Mouse (Mus musculus) forebrain, embryonic 16.5 days (tissue): ENCODE data around the gene 2310039H08Rik. TPM values are rescaled to one million over a fixed set of nuclear protein-coding genes. Genes with fewer than 3 reads are reported as not detected.

Source experiments
- ATAC-seq: fragments of 200-750 bp; cut with Nextera tagmentation; 2 replicates; pipeline ENCODE4 v1.8.0; 2017; ENCODE audit warnings: mild to moderate bottlenecking, moderate library complexity
- H3K27ac ChIP-seq: fragments of 300-500 bp; sonication (generic); 2 replicates; pipeline ENCODE4 v1.5.1; 2014; ENCODE audit warnings: low read length, control low read depth
- H3K27me3 ChIP-seq: fragments of 300-500 bp; sonication (generic); replicated peaks from 2 replicates; pipeline ENCODE4 v1.6.1; 2014; ENCODE audit warnings: low read length; ENCODE audit not compliant: control insufficient read depth, insufficient read depth
- H3K36me3 ChIP-seq: fragments of 300-500 bp; sonication (generic); 2 replicates; pipeline ENCODE4 v1.6.1; 2014; ENCODE audit not compliant: control insufficient read depth, insufficient read depth
- H3K4me1 ChIP-seq: fragments of 300-500 bp; sonication (generic); replicated peaks from 2 replicates; pipeline ENCODE4 v1.6.1; 2014; ENCODE audit warnings: low read length; ENCODE audit not compliant: control insufficient read depth, insufficient read depth
- H3K4me2 ChIP-seq: fragments of 300-500 bp; sonication (generic); 2 replicates; pipeline ENCODE4 v1.6.1; 2014; ENCODE audit warnings: mild to moderate bottlenecking, low read length, control low read depth
- H3K4me3 ChIP-seq: fragments of 300-500 bp; sonication (generic); replicated peaks from 2 replicates; pipeline ENCODE4 v1.5.1; 2014; ENCODE audit warnings: mild to moderate bottlenecking, low read length, control low read depth
- H3K9ac ChIP-seq: fragments of 300-500 bp; sonication (generic); replicated peaks from 2 replicates; pipeline ENCODE4 v1.6.1; 2014; ENCODE audit warnings: low read depth, low read length, control low read depth
- H3K9me3 ChIP-seq: fragments of 300-500 bp; sonication (generic); 2 replicates; pipeline ENCODE4 v1.6.1; 2016; ENCODE audit warnings: low read length; ENCODE audit not compliant: control insufficient read depth
- WGBS: fragments of 180-500 bp; shearing (Covaris S2); extraction: QIAGEN DNeasy Blood & Tissue Kit; methylation state at CpG from one replicate; pipeline ENCODE4 v1.1.7; 2014; 5-methylcytosine and 5-hydroxymethylcytosine counted together
- polyA plus RNA-seq: library from polyadenylated mRNA; unstranded; fragments of >200 nt; fragmentation: Nextera tagmentation; extraction: Ambion mirVana; gene quantifications from 2 replicates; pipeline ENCODE4 v1.2.1, GENCODE M21; 2015

The 2310039H08Rik gene
- polyA plus RNA-seq, 1 experiment from 2014 or later = 56.0 TPM

GRCm38 (mm10) chr17:46734055-46734454 is 38.4 kb upstream of the 2310039H08Rik start:
- H3K4me3 ChIP-seq = no peak overlapping the region
- H3K36me3 ChIP-seq = no peaks in the 10 kb centered on the region
- H3K9ac ChIP-seq = no peak overlapping the region
- no peak for ATAC-seq
- no peak overlapping the region for H3K4me2 ChIP-seq
- H3K9me3 ChIP-seq = no peaks in the 10 kb centered on the region
- H3K4me1 ChIP-seq = no peaks in the 10 kb centered on the region
- no peaks in the 10 kb centered on the region for H3K27me3 ChIP-seq
- H3K27ac ChIP-seq = no peak overlapping the region
- WGBS = 96% methylated on average over 3 of the region's 3 CpGs

GRCm38 (mm10) chr17:46735287-46735686 is 37.1 kb upstream of the 2310039H08Rik start:
- WGBS = 96% methylated on average over 7 of the region's 7 CpGs
- no peaks in the 10 kb centered on the region for H3K36me3 ChIP-seq
- no peak overlapping the region for H3K27ac ChIP-seq
- ATAC-seq = no peak
- no peaks in the 10 kb centered on the region for H3K9me3 ChIP-seq
- no peak overlapping the region for H3K4me2 ChIP-seq
- no peaks in the 10 kb centered on the region for H3K27me3 ChIP-seq
- H3K4me3 ChIP-seq = no peak overlapping the region
- no peak overlapping the region for H3K9ac ChIP-seq
- no peaks in the 10 kb centered on the region for H3K4me1 ChIP-seq

GRCm38 (mm10) chr17:46736160-46736559 is 36.3 kb upstream of the 2310039H08Rik start:
- ATAC-seq = no peak
- no peaks in the 10 kb centered on the region for H3K27me3 ChIP-seq
- H3K4me1 ChIP-seq = no peaks in the 10 kb centered on the region
- no peaks in the 10 kb centered on the region for H3K36me3 ChIP-seq
- no peaks in the 10 kb centered on the region for H3K9me3 ChIP-seq
- H3K4me2 ChIP-seq = no peak overlapping the region
- 59% methylated on average over 10 of the region's 10 CpGs for WGBS
- no peak overlapping the region for H3K9ac ChIP-seq
- no peak overlapping the region for H3K27ac ChIP-seq
- H3K4me3 ChIP-seq = no peak overlapping the region

- Histone ChIP-seq H3K27me3 (no peaks in the 10 kb centered on the region), H3K9me3 (no peaks in the 10 kb centered on the region), H3K36me3 (peaks cover 4% of the 10 kb centered on the region; the same call in 1 of the 2 replicates), H3K4me3 (no peak overlapping the region), H3K4me1 (no peaks in the 10 kb centered on the region), H3K4me2 (no peak overlapping the region), H3K27ac (no peak overlapping the region), H3K9ac (no peak overlapping the region)
- no peak for ATAC-seq
- WGBS = 95% methylated on average over 6 of the region's 6 CpGs
Observed at GRCm38 (mm10) chr17:46741305-46741704, 31.1 kb upstream of the 2310039H08Rik start.

- no peak for ATAC-seq
- Histone ChIP-seq H3K36me3 (peaks cover 4% of the 10 kb centered on the region; the same call in 1 of the 2 replicates), H3K4me1 (no peaks in the 10 kb centered on the region), H3K4me3 (no peak overlapping the region), H3K4me2 (no peak overlapping the region), H3K27me3 (no peaks in the 10 kb centered on the region), H3K27ac (no peak overlapping the region), H3K9ac (no peak overlapping the region), H3K9me3 (no peaks in the 10 kb centered on the region)
- 82% methylated on average over 9 of the region's 9 CpGs for WGBS
Observed at GRCm38 (mm10) chr17:46742986-46743385, 29.4 kb upstream of the 2310039H08Rik start.

GRCm38 (mm10) chr17:46745506-46745905 is 26.9 kb upstream of the 2310039H08Rik start:
- ATAC-seq = no peak
- no peak overlapping the region for H3K27ac ChIP-seq
- H3K9me3 ChIP-seq = no peaks in the 10 kb centered on the region
- no peak overlapping the region for H3K4me3 ChIP-seq
- WGBS = 69% methylated on average over 2 of the region's 2 CpGs
- H3K4me2 ChIP-seq = no peak overlapping the region
- H3K4me1 ChIP-seq = peaks cover 4% of the 10 kb centered on the region; the same call in 1 of the 2 replicates
- no peak overlapping the region for H3K9ac ChIP-seq
- peaks cover 4% of the 10 kb centered on the region; the same call in 1 of the 2 replicates for H3K36me3 ChIP-seq
- H3K27me3 ChIP-seq = no peaks in the 10 kb centered on the region

- WGBS = 90% methylated on average over 8 of the region's 8 CpGs
- no peak overlapping the region for H3K9ac ChIP-seq
- peaks cover 13% of the 10 kb centered on the region for H3K4me1 ChIP-seq
- no peak overlapping the region for H3K27ac ChIP-seq
- no peaks in the 10 kb centered on the region for H3K27me3 ChIP-seq
- H3K36me3 ChIP-seq = peaks cover 4% of the 10 kb centered on the region; the same call in 1 of the 2 replicates
- ATAC-seq = no peak
- H3K4me3 ChIP-seq = no peak overlapping the region
- no peaks in the 10 kb centered on the region for H3K9me3 ChIP-seq
- no peak overlapping the region for H3K4me2 ChIP-seq
Observed at GRCm38 (mm10) chr17:46747234-46747633, 25.2 kb upstream of the 2310039H08Rik start.

GRCm38 (mm10) chr17:46747806-46748205 is 24.6 kb upstream of the 2310039H08Rik start:
- no peak for ATAC-seq
- Histone ChIP-seq H3K4me1 (peaks cover 17% of the 10 kb centered on the region), H3K27me3 (no peaks in the 10 kb centered on the region), H3K36me3 (peaks cover 1% of the 10 kb centered on the region; the same call in 1 of the 2 replicates), H3K9me3 (no peaks in the 10 kb centered on the region), H3K4me2 (no peak overlapping the region), H3K9ac (no peak overlapping the region), H3K27ac (no peak overlapping the region), H3K4me3 (no peak overlapping the region)
- 89% methylated on average over 2 of the region's 2 CpGs for WGBS

GRCm38 (mm10) chr17:46749282-46749681 is 23.2 kb upstream of the 2310039H08Rik start:
- Histone ChIP-seq H3K4me2 (no peak overlapping the region), H3K4me3 (no peak overlapping the region), H3K9ac (no peak overlapping the region), H3K36me3 (no peaks in the 10 kb centered on the region; the same call in 1 of the 2 replicates), H3K4me1 (peaks cover 17% of the 10 kb centered on the region), H3K27me3 (no peaks in the 10 kb centered on the region), H3K9me3 (no peaks in the 10 kb centered on the region), H3K27ac (no peak overlapping the region)
- WGBS = 91% methylated on average over 5 of the region's 5 CpGs
- no peak for ATAC-seq

- Histone ChIP-seq H3K36me3 (no peaks in the 10 kb centered on the region; the same call in 1 of the 2 replicates), H3K9ac (no peak overlapping the region; the same call in 1 of the 2 replicates), H3K4me2 (no peak overlapping the region), H3K27me3 (no peaks in the 10 kb centered on the region), H3K27ac (no peak overlapping the region), H3K4me1 (peaks cover 17% of the 10 kb centered on the region), H3K4me3 (no peak overlapping the region), H3K9me3 (no peaks in the 10 kb centered on the region)
- 95% methylated on average over 4 of the region's 4 CpGs for WGBS
- ATAC-seq = no peak
Observed at GRCm38 (mm10) chr17:46750580-46750979, 21.9 kb upstream of the 2310039H08Rik start.
